Mouse (Mus musculus) R1 (cell line): ENCODE results near the gene Gm5741.
A peak's percentile ranks its signal among the peaks of the same experiment; 100 is the strongest.
"Not testable (repeated sequence)": the region's sequence is repeated elsewhere in the genome, so short reads cannot be mapped to it uniquely, and the experiment has no call there.

ENCODE experiments used
- DNase-seq: peaks from one replicate; pipeline ENCODE4 v3.0.0-alpha.2; 2018; ENCODE audit warnings: low read depth, low spot score

Gm5741 gene

DNA sequence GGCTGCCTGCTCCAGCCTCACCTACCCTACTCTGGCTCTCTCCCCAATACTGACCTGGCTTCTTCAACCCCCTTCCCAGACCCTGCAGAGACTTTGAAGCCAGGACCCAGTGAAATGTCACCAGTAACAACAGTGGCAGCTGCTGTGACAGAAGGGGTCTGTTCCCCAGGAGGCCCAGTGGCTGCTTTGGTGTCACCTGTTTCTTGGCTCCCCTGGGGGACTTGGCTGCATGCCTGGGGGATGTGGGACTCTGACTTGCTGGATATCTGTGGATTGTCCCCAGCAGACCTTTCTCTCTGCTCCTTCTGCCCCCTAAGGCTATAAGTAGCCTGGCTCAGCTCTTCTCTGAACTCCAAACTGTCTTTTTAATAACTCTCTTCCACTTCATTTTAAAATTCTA is at the start of gene Gm5741:
Gene Gm5741, minus strand, starts transcription at position 1 of the 400 bp plus-strand sequence.
- DNase-seq, result no peak

DNA sequence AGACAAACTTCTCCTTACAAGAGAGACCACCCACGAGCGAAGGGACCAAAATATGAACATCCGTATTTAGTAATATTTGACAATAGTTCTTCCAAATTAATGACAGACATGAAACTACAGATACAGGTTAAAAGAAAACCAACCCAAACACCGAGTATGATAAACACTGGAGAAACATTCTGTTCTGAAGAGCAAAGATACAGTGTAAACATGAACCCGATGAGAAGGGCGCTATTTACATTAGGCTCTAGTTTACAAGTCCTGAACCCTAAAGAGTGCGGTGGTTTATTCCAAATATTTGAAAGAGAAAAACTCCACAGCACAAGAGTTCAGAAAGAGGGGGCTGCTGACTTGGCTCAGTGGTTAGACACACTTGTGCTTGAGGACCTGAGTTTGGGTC is 49.2 kb upstream of the Gm5741 start:
- DNase-seq, result no peak

DNA sequence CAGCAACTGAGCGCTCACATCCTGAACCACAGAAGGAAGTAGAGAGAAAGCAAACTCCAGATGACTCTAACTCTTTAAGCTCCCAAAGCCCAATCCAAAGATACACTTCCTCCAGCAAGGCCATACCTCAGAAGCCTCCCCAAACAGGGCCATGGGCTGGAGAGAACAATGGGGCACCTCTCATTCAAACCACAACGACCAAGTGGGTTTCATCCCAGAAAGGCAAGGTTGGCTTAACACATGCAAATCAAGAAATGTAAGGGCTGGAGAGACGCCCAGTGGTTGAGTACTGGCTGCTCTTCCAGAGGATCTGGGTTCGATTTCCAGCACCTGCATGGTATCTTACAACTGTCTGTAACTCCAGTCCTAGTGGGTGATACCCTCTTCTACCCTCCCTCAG is 47.7 kb upstream of the Gm5741 start:
- DNase-seq, result peak; percentile 46

DNA sequence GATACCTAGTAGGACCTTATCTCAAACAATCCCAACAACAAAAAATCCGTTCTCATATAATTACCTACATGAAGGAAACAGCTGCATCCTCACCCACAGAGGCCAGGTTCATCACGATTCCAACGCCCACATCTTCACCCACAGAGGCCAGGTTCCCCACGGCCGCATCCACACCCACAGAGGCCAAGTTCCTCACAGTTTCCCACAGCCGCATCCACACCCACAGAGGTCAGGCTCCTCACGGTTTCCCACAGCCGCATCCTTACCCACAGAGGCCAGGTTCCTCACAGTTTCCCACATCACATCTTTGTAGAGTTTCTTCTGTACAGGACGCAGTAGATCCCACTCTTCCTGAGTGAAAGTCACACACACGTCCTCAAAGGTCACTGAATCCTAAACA is 45.5 kb upstream of the Gm5741 start:
- no peak for DNase-seq

- no peak for DNase-seq
Observed at GRCm38 (mm10) chr8:85100076-85100665, 32.4 kb upstream of the Gm5741 start.

DNA sequence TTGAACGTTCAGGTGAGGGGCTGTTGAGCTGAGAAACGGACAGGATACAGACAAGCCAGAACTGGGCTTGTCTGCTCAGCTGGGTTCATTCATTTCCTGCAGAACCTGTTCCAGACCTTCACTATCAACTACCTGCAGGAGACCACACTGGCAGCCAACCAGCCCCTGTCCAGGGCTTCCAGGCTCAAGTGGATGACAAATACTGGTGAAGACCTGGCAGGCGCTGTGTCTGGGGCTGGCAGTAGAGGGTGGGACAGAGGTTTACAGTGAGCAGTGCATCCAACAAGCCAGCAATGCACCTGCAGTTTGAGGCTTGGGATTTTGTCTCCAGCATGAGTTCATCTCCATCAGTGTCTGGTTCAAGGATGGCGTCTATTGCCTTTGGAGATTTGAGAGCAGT is 29.1 kb upstream of the Gm5741 start:
- DNase-seq, result no peak

GRCm38 (mm10) chr8:85096196-85096595 is 28.4 kb upstream of the Gm5741 start:
- DNase-seq, result no peak

GRCm38 (mm10) chr8:85095566-85095965 is 27.8 kb upstream of the Gm5741 start:
- no peak for DNase-seq

DNA sequence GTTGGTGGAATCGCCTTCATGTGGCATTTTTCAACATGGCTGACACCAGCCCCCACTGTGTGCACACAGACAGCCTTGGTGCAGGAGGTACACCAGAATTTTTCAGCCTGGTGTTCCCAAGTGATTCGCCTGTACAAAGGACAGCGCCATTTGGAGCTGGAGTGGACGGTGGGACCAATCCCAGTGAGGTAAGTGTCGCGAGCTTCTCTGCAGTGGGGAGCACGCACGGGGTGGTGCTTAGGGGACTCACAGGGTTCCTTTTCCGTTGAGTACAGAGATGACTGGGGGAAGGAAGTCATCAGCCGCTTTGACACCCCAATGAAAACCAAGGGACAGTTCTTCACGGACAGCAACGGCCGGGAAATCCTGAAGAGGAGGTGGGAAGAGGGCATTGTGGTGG is 27.3 kb upstream of the Gm5741 start:
- no peak for DNase-seq

GRCm38 (mm10) chr8:85091526-85092090 is 23.8 kb upstream of the Gm5741 start:
- peak; percentile 89 for DNase-seq

DNA sequence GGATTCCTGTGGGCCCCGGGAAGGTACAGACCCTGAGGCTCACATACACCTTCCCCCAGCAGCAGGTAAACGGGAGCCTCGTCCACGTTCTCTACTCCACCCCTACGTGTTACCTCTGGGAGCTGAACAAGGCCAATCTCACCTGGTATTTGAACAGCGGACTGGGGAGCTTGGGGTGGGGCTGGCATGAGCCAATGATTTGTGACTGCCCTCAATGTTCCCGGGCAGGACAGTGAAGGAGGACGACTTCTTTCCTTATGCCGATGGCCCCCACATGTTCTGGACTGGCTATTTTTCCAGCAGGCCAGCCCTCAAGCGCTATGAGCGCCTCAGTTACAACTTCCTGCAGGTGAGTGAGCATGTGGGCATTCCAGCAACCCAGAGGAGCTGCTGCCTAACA is 23.1 kb upstream of the Gm5741 start:
- DNase-seq, result no peak

DNA sequence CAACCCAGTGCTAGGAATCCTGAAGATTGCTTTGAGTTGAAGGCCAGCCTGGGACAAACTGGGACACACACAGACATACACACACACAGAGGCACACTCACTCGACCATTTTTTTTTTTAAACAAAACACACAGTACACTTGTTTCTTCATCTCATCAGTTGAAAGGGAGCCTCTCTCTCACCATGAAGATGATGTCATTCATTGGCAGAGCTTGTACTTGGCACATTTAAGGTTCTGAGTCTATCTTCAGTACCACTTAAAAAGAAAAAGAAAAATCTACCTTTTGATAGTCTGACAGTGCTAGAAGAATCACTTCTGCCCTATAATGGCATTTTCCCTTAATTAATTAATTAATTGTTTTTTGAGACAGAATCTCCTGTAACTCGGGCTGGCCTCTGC is 21.0 kb upstream of the Gm5741 start:
- DNase-seq, result no peak

DNA sequence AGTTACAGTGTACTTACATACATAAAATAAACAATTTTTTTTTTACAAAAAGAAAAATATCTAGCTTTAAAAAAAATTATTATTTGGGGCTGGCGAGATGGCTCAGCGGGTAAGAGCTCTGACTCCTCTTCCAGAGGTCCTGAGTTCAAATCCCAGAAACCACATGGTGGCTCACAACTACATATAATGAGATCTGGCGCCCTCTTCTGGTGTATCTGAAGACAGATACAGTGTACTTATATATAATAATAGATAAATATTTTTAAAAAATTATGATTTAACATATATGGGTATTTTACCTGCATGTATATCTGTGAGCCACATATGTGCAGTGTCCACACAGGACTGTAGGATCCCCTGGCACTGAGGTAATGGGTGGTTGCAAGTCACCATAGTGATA is 18.5 kb upstream of the Gm5741 start:
- DNase-seq, result no peak

DNA sequence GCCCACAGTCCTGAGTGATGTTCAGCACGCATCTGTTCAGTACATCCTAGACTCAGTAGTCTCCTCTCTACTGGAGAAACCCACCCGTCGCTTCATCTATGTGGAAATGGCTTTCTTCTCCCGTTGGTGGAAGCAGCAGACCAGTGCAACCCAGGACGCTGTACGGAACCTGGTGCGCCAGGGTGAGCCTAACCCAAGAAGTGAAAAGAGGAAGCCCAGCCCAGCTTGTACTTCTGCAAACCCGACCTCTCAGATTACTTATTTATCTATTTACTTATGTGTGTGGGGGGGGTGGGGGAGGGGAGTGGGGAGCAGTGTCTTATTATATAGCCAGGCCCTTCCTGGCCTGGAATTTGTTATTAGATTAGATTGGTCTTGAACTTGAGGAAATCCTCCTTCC is 16.9 kb upstream of the Gm5741 start:
- DNase-seq, result no peak

DNA sequence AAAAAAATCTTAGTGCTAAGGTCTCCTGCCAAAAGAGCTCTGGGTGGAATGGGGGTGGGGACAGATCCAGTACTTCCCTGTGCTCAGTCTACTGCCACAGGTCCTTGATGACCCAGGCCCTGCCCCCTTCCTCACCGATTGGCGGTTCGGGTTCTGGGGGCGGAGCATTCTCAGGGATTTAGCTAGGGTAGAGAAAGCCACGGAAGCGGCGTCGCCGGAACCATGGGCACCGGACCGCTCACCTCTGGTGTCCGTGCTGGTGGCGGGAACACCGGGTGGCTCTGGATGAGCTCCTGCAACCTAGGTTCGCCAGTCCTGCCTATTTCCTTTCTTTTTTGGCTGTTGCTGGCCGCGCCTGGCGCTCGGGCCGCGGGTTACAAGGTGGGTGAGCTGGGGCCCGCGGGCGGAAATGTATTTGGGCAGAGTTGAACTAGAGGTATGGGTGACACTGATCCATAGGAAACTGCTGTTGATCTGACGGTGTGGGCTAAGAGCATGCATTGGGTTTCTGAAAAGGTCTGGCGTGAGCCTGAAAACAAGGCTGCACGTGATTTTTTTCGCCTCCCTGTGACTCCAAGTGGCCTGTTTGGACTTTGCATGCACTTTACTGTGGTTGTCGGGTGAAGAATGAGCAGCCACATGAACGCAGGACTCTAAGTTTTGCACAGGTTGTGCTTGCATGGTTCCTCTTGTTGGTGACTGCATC is 15.5 kb upstream of the Gm5741 start, which contains the start of gene Man2b1:
Gene Man2b1, plus strand, starts transcription at position 163 of the 706 bp plus-strand sequence.
- peak; percentile 96 for DNase-seq

DNA sequence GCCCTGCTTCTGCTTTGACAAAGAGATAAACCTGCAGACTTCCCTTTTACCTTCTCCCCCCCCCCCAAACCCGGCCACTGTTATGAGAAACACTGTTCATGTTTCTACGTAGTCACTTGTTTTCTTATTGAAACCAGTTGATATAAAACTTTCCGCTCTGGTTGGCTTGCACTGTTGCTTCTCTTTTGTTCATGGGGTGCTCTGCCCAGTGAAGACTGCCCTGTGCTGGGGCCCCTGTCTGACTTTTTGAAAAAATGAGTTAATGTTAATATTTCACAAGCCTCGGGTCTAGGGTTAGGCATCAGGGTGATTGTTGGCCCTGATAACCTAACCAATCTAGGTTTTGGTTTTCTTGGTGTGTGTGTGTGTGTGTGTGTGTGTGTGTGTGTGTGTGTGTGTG is 14.4 kb upstream of the Gm5741 start:
- DNase-seq, result not testable (repeated sequence)

DNA sequence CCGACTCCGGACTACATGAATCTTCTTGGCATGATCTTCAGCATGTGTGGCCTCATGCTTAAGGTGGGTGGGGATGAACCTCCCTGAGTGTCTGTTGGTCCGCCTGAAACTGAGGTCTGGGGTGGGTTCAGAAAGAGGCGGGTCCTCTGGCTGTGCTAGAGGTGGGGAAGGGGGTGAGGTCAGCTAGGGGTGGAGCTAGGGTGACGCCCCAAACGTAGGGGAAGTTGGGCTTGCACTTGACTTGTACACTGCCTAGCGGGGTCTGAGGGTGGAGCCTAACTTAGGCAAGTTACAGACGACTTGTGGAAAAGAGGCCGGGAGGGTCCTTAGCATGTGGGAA is 13.4 kb upstream of the Gm5741 start, which contains the start of gene Wdr83:
Gene Wdr83, minus strand, starts transcription at position 91 of the 340 bp plus-strand sequence.
- peak; percentile 96 for DNase-seq

DNA sequence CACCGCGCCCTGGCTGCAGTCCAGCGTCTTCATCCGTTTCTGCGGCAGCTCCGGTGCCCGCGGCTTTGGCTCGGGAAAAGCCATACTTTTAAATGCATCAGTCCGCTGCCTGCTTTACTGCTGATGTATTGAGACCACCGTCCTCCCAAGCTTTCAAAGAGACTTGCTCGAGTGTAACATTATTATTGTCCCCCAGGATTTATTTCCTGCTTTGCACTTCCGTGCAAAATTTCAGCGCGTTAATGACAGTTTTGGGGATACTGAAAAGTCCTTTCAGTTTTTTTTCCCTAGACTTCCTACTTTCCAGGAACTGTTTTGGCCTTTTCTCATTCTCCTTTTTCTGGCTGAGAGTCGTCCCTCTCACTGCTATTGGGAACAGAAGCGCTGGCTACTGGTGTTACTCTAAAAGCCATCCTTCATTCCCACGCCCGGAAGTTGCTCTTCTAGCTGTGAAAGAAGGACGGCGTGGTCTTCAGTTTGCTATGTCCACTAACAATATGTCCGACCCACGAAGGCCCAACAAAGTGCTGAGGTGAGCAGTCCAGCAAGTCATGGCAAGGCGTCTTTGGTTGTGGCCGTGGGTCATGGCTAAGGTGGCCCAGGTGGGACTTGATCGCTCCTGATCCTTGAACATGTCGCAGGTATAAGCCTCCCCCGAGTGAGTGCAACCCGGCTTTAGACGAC is 12.9 kb upstream of the Gm5741 start, which contains the start of gene Wdr83os:
Gene Wdr83os, plus strand, starts transcription at position 209 of the 684 bp plus-strand sequence.
- peak; percentile 88 for DNase-seq

DNA sequence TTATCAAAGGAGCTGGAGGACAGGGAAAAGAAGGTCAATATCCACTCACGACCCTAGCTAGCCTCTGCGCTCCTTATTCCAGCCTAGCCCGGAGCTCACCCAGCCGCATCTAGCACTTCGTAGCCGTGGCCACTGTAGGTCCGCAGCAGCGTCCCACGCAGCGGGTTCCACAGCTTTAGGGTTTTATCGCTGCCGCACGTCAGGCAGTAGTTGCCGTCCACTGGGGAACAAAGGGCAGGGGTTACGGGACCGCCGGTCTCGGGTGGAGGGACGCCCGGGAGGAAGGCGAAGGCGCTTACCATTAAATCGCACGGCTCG is 12.4 kb upstream of the Gm5741 start:
- DNase-seq, result no peak

DNA sequence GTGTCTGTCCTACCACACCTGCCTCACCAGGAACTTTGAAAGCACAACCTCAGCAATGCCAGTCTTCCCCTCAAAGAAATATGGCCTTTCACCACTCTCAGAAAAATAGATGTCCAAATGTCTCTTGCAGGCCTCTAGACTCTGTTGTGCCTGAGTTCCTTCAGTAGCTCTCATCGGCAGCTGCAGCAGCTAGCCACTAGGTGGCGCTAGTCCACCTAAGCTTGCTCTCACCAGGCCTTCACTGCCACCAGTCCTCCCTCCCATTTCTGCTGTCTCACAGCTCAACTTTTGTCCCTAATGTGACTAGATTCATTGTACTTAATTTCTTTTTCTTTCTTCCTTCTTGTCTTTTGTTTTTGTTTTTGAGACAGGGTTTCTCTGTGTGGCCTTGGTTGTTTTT is 9.2 kb upstream of the Gm5741 start:
- peak; percentile 86 for DNase-seq

DNA sequence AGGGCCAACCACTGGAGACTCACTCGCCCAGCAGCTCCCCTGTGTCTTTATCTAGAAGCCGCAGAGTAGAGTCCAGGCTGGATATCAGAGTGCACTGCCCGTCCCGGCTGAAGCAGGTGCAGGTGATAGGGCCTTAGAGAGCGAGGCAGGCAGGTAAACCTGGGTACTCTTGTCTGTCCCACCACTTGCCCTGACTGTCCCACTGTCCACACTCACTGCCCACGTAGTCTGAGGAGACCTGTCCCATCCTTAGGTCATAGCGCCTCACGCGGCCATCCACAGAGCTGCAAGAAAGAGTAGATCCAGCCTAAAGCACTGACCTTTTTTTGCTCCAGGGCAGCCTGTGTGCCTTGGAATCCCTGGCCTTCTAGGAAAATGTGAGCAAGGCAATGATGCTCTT is 8.2 kb upstream of the Gm5741 start:
- DNase-seq, result peak; percentile 77

- no peak for DNase-seq
Observed at GRCm38 (mm10) chr8:85074617-85075016, 6.8 kb upstream of the Gm5741 start.

GRCm38 (mm10) chr8:85074167-85074566 is 6.4 kb upstream of the Gm5741 start:
- DNase-seq, result no peak
